Mouse (Mus musculus) C2C12 (cell line): ENCODE results near the gene Gpr157.

ENCODE experiments used
- CEBPB ChIP-seq: IDR thresholded peaks from one replicate; pipeline ENCODE4 v1.6.1; 2011; ENCODE audit warnings: low read depth, mild to moderate bottlenecking, control low read depth, moderate library complexity
- CTCF ChIP-seq: IDR thresholded peaks from one replicate; pipeline ENCODE4 v1.5.1; 2011; ENCODE audit not compliant: control insufficient read depth, insufficient read depth, insufficient read length
- MAX ChIP-seq: IDR thresholded peaks from one replicate; pipeline ENCODE4 v1.6.1; 2011; ENCODE audit warnings: mild to moderate bottlenecking, control low read depth
- MYOD1 ChIP-seq: IDR thresholded peaks from one replicate; pipeline ENCODE4 v1.6.1; 2011; ENCODE audit warnings: low read depth; ENCODE audit not compliant: control insufficient read depth, insufficient read length
- MYOG ChIP-seq: IDR thresholded peaks from one replicate; pipeline ENCODE4 v1.6.1; 2011; ENCODE audit not compliant: control insufficient read depth, insufficient read length; ENCODE audit errors: extremely low read depth
- USF1 ChIP-seq: IDR thresholded peaks from one replicate; pipeline ENCODE4 v1.6.1; 2011; ENCODE audit warnings: low read depth, mild to moderate bottlenecking, control low read depth, moderate library complexity

- no peak for TF ChIP-seq CTCF
- no peak for TF ChIP-seq USF1
- no peak for TF ChIP-seq MAX
- no peak for TF ChIP-seq CEBPB
- no peak for TF ChIP-seq MYOG
- TF ChIP-seq MYOD1, result no peak
Observed at GRCm38 (mm10) chr4:150106637-150107036, 19.5 kb downstream of the Gpr157 start.
